Mouse (Mus musculus): ENCODE results near the gene Ankrd60.
A peak's percentile ranks its signal among the peaks of the same experiment; 100 is the strongest.

Ankrd60 gene

DNA sequence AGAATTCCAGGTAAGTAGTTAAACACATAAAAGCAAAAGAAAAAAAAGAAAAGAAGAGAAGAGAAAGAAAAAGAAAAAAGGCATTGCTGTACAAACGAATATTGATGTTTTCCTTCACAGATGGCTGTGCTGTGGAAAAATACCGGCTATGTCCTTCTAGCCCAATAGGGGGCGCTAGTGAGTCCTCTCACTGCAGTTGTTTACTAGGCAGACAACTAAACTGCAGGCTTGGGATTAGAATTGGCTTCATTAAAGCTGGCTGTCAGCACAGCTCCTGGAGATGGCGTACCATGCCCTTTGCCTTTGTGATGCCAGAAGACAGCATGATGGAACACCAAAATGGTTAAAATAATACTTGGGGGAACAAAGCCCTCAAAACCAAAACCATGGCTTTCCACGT is 5.3 kb upstream of the Ankrd60 start:
- peak; percentile 28 to 51 for DNase-seq

DNA sequence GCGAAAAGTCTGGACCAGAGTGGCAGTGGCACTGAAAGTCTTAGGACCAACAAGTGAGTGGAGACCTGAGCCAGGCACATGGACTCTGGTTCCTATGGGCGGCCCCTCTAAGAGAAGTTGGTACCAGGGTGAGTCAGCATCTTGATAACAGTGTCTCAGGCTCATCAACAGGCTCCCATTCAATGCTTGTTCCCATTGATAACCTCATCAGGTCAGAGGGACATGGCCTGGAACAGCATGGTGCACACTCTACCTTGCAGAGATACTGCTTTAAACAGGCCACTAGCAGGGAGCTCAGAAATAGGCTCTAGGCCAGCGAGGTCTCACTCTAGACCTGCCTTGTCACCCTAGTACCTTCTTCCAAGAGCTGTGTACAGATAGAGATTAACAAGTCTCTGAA is 4.7 kb upstream of the Ankrd60 start:
- no peak for DNase-seq

DNA sequence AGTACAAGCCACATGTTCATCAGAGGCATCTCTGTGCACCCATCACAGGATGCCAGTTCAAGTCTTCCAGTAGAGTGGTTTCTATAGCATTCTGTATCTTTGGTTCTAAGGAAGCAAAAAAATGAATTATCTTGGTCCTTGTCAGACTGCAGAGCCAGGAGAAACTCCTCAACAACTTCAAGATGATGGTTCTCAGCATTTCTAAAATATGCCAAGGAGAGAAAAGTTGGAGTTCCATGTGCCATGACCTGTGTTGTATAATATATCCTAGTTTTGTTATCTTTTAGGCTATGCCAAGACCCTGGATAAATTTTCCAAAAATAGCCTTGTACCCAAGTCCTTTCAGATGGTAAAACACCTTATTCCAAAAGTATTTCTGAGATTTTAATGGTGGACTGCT is 2.9 kb upstream of the Ankrd60 start:
- DNase-seq, result no peak

DNA sequence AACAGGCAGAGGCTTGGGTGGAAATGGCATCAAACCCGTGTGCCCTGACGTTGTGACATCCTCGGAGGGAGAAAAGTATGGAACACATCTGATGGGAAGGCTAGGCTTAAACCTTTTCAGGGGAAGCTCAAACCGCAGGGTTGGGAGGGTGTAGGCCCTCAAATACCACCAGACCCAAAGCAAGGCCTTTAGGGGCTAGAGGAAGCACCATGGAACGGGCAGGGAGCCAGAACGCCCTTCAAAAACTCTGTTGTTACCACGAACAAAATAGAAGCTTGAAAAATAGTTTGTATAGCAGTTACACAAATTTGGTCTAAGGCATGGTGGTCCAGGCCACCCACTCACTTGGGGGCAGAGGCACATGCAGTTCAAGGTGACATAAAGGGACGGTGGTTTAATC is 430 bp upstream of the Ankrd60 start:
- DNase-seq, result no peak

DNA sequence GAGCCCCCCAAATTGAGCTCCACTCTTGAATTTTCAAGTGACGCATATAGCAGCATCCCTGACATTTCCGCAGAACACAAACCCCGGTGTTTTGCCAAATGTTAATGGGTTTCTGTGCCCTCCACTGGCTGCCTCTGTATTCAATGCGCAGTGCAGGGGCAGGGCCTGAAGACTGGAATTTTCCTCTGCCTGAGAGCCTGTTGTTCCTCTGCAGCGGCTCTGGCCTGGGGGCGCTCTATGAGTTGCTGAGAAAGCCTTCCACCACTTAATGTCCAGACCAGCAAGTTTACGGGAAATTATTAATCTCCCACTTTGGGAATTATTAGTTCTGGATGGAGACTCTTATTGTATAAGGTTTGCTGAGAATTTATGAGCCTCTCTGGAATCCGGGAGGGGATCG is 14.0 kb downstream of the Ankrd60 start:
- no peak for DNase-seq

DNA sequence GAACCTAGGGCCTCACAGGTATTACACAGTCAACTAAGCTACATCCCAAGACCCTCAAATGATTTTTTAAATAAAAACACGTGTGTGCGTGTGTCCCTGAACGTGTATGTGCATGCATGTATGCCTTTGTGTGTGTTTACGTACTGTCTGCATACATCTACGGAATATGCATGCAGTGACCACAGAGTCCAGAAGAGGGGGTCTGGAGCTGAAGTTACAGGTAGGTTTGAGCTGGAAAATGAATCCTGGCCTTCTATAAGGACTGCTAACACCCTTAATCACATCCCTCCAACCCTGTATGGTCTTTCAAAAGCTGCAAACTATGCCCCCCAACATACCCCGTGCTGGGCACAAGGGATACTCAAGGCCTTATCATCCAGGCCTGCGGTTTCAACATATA is 14.8 kb downstream of the Ankrd60 start:
- DNase-seq, result peak; percentile 29 to 53

DNA sequence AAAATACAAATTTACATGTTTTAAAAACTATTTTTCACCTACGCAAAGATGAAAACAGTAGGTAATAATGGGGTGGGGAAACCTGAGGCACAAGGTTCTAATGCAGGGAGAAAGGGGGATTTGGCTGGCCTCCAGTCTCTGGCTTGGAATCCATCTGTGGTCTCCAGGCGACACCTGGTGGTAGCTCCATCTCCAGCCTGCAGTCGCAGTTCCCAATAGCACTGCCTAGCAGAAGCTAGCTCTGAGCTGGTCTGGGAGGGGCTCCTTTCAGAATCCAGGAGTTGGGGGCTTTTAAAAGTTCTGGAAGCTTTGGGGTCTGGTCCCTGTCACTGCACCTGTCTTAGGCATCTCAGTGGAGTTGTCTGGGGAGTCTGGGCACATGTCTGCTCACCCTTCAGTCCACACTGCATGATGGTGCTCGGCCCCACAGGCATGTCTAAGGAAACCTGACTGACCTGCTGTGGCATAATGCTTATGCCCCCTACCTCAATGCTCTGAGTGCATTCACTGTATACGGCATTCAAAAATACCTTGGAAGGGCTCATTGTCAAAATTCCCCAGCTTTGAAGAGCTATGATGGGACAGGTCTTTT is 16.2 kb downstream of the Ankrd60 start:
- peak; percentile 88 to 91 for DNase-seq

DNA sequence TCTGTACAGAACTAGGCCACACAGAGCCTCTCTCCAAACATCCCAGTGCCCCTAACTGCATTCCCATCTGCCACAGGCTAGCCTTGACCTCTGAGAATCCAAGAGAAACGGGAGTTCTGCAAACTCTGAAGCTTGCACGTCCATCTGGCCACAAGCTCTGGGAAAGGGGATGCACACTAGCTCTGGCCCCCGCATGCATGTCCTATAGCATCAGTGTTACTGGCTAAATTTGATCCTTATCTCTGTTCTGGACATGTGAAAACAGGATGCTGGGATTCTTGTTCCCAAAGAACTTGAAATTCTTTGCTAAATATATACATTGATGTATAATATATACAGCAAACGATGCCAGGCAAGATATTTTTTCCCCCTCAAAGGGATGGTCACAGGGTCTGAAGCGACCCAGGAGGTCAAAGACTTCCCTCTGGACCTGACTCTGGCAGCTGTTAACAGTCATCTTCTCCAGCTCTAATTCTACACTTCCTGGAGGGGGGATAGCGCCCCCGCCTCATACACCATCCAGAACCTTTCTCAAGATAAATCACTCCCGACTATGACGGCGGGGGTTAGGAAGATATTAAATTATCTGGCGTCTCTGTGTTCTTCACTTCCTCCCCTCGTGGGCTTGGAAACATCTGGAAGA is 19.3 kb downstream of the Ankrd60 start:
- DNase-seq, result no peak

DNA sequence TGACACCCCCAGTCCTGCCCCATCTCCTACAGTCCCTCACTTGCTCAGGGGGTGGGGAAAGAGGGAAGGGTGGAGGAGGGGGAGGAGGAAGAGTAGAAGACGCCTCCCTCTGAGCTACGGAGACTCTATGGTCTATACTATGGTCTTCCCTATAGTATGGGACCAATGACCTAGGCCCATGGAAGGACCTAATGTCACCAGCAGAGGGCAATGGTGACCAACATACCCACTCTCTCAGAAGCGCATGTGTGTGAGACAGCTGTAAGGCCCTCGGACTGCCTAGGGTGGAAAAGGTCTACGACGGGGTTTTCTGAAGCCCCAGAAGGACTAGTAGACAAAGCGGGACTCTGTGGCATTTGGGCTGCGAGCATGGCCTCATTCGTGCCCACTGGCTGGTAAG is 24.3 kb downstream of the Ankrd60 start:
- DNase-seq, result no peak

DNA sequence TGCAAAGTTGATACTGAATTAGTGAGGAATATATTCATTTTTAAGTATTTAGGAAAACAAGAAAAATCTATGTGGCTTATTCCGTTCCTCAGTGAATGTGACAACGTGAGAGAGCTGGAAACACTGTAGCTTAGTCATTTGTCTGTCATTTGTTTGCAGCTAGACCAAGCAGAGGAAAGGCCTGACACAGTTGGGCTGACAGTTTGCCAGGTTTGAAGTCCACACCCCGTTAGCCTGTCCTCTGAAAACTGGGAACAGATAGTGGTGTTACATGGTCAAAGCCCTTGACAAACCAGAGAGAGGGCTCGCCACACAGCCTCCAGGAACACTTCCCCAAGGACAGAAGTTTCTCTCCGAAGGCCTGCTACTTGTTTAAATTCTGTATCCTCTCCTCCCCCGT is 27.5 kb downstream of the Ankrd60 start:
- DNase-seq, result no peak

DNA sequence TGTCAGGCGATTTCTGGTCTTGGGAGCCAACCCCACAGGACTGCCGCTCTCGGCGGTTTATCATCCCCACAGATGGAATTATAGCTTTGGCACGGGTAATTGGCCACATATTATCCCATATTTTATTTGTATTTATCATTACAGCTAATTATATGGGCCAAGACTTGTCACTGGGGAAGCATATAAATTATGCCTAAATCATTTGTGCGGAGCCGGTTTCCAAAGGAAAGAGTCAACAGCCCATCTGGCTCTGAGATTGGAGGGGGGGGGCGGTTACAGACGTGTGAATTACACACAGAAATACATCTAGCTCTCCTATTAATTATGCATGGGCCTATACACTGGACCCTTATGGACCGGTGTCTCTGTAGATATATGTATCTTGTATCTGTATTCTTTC is 28.9 kb downstream of the Ankrd60 start:
- DNase-seq, result no peak

DNA sequence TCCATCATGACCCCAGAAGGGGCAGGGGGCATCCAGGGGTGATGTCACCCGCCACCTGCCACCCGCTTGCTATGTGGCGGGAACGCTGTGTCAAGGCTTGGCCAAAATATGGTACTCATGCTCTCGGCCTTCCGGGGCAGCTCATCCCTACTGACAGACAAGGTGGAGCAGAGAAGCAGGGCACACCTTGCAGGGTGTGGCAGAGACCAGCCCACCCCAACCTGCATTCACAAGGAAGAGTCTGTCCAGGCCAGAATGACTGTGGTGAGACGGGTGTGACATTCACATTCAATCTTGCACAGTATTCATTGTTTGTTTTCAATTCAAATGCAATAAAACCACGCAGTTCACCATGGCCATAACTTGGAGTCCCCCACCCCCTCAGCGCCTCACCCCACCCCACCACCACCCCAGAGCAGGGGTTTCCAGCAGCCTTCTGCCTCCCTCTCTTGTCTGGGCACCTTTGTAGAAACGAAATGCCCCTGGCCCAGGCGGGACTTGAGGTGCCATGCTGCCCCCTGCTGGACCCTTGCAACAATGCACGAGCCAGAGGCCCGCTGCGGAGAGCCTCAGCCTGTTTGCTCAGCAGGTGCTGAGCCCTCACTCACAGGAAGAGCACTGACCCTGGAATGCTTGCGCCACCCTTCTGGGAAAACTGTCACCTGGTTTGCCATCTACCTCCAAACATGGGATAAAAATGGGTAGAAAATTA is 32.0 kb downstream of the Ankrd60 start:
- peak; percentile 89 to 90 for DNase-seq

DNA sequence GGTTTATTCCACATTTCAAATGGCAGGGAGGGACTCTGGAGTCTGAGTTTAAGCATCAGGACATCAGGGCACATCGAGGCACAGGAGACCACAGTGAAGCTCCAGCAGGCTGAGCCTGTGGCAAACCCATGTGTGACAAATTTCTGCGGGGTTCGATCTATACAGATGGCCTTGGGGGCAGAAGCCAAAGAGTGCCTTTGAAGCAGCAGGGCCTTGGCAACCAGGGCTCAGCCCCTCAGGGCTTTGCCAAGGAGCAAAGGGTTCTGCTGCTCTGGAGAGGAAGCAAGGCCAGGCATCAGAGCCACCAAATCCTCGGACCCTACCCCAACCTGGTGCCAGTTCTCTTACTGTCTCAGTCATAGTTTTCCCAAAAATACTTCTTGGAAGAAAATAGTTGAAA is 35.4 kb downstream of the Ankrd60 start:
- peak in 1 of 2 experiments; percentile 43 for DNase-seq

DNA sequence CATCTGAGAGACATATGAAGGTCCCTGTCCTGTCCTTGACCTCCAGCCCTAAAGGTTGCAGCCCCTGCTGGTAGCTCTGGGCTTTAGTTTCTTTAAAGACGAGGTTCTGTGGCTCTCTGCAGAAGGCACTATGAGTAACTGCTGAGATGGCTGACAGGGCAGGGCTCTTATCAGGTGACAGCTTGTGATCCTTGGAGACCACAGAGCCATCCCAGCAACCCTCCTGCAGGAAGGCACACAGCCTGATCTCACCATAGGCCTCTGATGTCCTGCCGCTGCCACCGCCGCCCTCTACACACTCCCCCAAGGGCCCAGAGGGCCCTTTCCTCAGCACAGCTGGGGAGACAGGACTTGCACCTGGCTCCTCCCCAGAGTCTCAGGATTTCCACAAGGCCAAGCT is 36.4 kb downstream of the Ankrd60 start:
- no peak for DNase-seq

DNA sequence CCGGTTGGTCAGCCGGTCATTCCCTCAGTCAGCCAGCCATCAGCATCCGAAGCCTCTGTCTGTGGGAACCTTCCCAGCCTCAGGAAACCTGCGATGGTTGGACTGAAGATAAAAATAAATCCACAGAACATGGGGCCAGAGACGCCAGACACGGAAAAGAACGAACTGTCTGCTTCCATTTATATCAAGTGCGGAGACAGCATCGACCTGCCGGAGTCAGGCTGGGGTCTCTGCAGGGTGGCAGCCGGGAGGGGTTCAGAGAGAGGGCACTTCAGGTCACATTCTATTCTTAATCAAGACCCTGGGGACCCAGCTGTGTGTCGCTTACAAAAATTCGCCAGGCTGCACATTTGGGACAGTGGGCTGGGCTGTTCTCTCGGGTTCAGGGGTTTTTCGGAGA is 38.4 kb downstream of the Ankrd60 start:
- peak in 1 of 2 experiments; percentile 35 for DNase-seq

DNA sequence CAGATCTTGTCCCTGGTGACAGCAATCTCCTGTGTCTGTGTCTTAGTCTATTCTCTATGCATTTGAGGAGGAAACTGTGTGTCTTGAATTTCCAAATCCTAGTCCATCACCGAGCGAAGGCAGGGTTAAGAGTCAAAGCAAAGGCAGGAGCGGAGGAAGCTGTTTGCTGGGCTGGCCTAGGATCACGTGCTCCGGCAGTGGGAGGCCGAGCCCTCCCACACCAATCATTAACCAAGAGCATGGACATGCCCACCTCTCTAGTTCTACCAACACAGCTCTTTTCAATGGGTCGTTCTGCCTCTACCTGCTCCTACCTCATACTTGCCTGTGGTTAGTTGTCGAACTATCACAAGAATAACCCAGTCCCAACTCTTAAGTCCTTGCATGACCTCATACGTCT is 42.3 kb downstream of the Ankrd60 start:
- DNase-seq, result no peak

DNA sequence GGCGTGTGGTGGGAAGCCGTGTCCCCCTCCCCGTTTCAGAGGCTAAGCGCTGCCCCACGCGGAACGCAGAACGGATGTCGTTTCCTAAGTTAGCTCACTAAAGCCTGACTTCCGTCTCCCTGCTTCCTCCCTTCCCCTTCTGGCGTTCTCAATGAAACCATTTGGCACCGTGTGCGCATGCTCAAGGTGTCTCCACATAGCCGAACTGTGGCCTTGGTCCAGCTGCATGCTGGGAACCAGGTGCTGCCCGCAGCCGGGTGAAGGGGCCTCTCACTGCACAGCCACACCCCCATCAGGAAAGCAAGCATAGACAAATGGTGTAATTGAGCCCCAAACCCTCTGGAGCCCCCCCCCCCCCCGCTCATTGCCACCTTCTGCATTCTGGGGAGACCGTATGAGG is 42.8 kb downstream of the Ankrd60 start:
- peak; percentile 91 to 92 for DNase-seq

DNA sequence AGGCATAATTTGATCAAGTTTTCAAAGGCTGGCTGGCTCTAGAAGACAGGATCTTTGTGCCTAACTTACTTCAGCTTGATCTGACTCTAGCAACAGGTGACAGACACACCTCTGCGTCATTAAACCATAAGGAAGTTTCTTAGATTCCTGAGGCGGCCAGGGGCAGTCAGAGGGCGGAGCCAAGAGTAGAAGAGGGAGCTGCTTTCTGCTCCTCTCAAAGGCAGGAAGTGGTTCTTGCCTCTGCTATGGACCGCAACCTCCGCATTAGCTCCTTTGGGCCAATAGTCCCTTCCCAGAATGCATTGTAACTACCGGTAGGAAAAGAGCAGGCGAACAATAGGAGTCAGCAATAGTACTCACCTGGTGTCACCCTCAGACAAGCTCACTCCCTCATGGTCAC is 43.6 kb downstream of the Ankrd60 start:
- DNase-seq, result no peak

DNA sequence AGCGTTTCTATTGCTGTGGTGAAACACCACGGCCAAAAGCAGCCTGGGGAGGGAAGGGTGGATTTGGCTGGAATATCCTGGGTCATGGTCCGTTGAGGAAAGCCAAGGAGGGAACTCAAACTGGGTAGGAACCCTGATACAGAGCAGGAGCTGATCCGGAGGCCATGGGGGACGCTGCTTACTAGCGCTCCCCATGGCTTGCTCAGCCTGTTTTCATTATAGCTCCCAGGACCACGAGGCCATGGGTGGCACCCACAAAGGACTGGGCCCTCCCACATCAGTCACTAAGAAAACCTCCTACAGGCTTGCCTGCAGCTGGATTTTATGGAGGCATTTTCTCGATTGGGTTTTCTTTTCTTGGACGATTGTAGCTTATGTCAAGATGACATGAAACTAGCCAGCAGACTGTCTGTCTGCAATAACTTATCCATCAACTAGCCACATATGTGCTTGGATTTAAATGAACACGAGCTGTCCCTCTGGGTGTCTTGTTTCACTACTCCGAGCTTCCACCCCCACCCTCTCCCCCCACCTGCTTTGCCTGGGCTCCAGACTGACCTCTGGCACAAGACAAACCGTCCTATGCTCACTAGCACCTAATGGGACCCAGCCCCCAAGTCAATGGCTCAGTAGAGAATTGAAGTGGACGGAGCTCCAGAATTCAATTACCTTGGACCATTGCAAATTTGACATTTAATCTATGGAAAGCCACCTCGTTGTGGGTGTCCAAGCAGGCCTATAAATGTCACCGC is 45.3 kb downstream of the Ankrd60 start:
- no peak for DNase-seq

DNA sequence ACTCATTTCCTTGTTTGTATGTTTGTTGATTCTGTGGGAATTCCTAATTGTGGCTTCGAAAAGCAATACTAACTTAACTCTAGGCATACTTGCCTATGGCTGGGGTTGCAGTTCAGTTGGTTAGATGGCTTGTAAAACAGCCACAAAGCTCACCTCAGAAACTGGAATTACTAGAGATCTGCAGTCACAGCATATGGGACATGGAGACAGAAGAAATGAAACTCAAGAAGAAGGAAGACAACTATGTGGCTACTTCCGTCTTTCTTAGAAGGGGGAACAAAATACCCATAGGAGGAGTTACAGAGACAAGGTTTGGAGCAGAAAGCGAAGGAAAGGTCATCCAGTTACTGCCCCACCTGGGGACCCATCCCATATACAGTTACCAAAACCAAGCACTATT is 49.7 kb downstream of the Ankrd60 start:
- DNase-seq, result no peak

DNA sequence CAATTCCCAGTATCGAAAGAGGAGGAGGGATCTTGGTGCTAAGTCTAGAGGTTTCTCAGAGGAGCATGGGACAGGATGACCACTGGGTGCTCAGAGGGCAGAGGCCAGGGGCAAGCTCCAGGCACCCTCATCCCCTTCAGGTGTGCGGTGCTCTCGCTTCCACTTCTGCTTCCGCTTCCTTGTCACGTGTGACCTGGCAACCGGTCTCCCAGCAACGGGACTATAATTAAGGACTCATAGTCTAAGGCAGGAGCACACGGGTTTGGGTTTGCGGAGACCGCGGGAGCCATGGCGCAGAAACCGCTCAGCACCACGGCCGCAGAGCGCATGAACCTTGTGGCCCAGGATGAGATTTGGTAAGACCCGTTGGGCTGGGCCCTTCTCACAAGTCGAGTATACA is 55.8 kb downstream of the Ankrd60 start, which contains the start of gene 1700021F07Rik:
Gene 1700021F07Rik (plus strand): TSS at position 211 of the 400 bp plus-strand sequence.
- DNase-seq, result no peak

Measured in cerebellum, postnatal 14 days (tissue).